Mouse (Mus musculus) CH12.LX (cell line): ENCODE results near the gene Cldnd1. TPM values are rescaled to one million over a fixed set of nuclear protein-coding genes. Genes with fewer than 3 reads are reported as not detected.

ENCODE experiments used
- DNase-seq: peaks from one replicate; pipeline ENCODE4 v3.0.0-alpha.2; 2013; ENCODE audit errors: extremely low read depth
- H3K27ac ChIP-seq: 2 replicates; pipeline ENCODE4 v1.5.1; 2012; ENCODE audit warnings: low read depth, mild to moderate bottlenecking, control low read depth, moderate library complexity; ENCODE audit not compliant: insufficient read depth
- H3K27me3 ChIP-seq: replicated peaks from 2 replicates; pipeline ENCODE3; 2012; ENCODE audit warnings: inconsistent platforms
- H3K36me3 ChIP-seq, 2 experiments: replicated peaks in 1 of 2; 2 replicates each; pipeline versions ENCODE3 to v1.6.1; 2012; ENCODE audit warnings: inconsistent platforms in 1 of 2, low read length in 1 of 2, mild to moderate bottlenecking in 1 of 2, mixed read lengths in 1 of 2, moderate library complexity in 1 of 2; ENCODE audit not compliant: control insufficient read depth in 1 of 2, insufficient read depth in 1 of 2
- H3K4me1 ChIP-seq, 2 experiments: 2 replicates each; pipeline ENCODE4 v1.6.1; 2012; ENCODE audit warnings: inconsistent platforms in 1 of 2, moderate library complexity in 1 of 2; ENCODE audit not compliant: insufficient read depth in 2 of 2, control insufficient read depth in 1 of 2
- H3K4me2 ChIP-seq: 2 replicates; pipeline ENCODE4 v1.6.1; 2012; ENCODE audit warnings: low read depth, mild to moderate bottlenecking, control low read depth; ENCODE audit not compliant: poor library complexity, insufficient read depth, severe bottlenecking
- H3K4me3 ChIP-seq, 3 experiments: fragments of 150-350 bp in 1 of 3; sonication (generic) in 1 of 3; replicated peaks in 1 of 3; 2 replicates each; pipeline versions ENCODE3 to v1.5.1; 2011 to 2012; ENCODE audit warnings: low read depth in 2 of 3, low read length in 2 of 3, mild to moderate bottlenecking in 2 of 3, moderate library complexity in 2 of 3, control low read depth in 1 of 3, improper control_type of control experiment in 1 of 3, inconsistent platforms in 1 of 3, mixed read lengths in 1 of 3; ENCODE audit not compliant: poor library complexity in 1 of 3
- H3K79me2 ChIP-seq: replicated peaks from 2 replicates; pipeline ENCODE4 v1.6.1; 2012; ENCODE audit warnings: mild to moderate bottlenecking, moderate library complexity; ENCODE audit not compliant: control insufficient read depth, poor library complexity, insufficient read depth, severe bottlenecking; ENCODE audit errors: extremely low read depth
- H3K9ac ChIP-seq: 2 replicates; pipeline ENCODE4 v1.6.1; 2012; ENCODE audit warnings: low read depth, mild to moderate bottlenecking, control low read depth, moderate library complexity; ENCODE audit not compliant: insufficient read depth
- H3K9me3 ChIP-seq: replicated peaks from 2 replicates; pipeline ENCODE3; 2012; ENCODE audit warnings: low read length, inconsistent platforms, mixed read lengths
- CHD1 ChIP-seq: IDR thresholded peaks from 2 replicates; pipeline ENCODE4 v1.6.1; 2012; ENCODE audit warnings: low read depth, low read length, improper control_type of control experiment, inconsistent platforms
- EP300 ChIP-seq: IDR thresholded peaks from 2 replicates; pipeline ENCODE4 v1.6.1; 2011; ENCODE audit warnings: low read length, improper control_type of control experiment
- NELFE ChIP-seq: IDR thresholded peaks from 2 replicates; pipeline ENCODE4 v1.6.1; 2011; ENCODE audit warnings: low read depth, low read length, improper control_type of control experiment
- TCF12 ChIP-seq: IDR thresholded peaks from 2 replicates; pipeline ENCODE4 v1.6.1; 2014; ENCODE audit warnings: low read depth, mild to moderate bottlenecking, inconsistent platforms, low read length, improper control_type of control experiment
- UBTF ChIP-seq: IDR thresholded peaks from 2 replicates; pipeline ENCODE4 v1.6.1; 2012; ENCODE audit warnings: low read depth, mild to moderate bottlenecking, inconsistent platforms, low read length, improper control_type of control experiment, moderate library complexity
- dilution Hi-C: fragments of 300-500 bp; cut with MboI; formaldehyde crosslinking; loops from 2 replicates; pipeline ENCODE4 v1.14.3; 2020; ENCODE audit warnings: low sequenced_read_pairs; ENCODE audit not compliant: extremely low pct_unique_long_range_greater_than_20kb, extremely low pct_ligation_motif_present
- in situ Hi-C: fragments of 300-500 bp; cut with MboI; formaldehyde crosslinking; loops from 3 replicates; pipeline ENCODE4 v1.14.3; 2019; ENCODE audit warnings: low sequenced_read_pairs, low pct_ligation_motif_present, low pct_unique_long_range_greater_than_20kb, mixed read lengths
- polyA plus RNA-seq: library from polyadenylated mRNA; unstranded; fragments of >175 nt; gene quantifications from 2 replicates; pipeline ENCODE4 v1.2.1, GENCODE M21; 2012; ENCODE audit warnings: low read depth; ENCODE audit not compliant: insufficient read length
- total RNA-seq, 2 experiments: library from RNA; depleted of rRNA; stranded (reverse); fragments of 300-350 nt in 1 of 2; fragments of >200 nt in 1 of 2; gene quantifications; 2 replicates each; pipeline ENCODE4 v1.2.3; 2012 to 2014

Cldnd1 gene
- total and polyA plus RNA-seq, 3 experiments: 59.9 to 80.6 (median 78.7) TPM

DNA sequence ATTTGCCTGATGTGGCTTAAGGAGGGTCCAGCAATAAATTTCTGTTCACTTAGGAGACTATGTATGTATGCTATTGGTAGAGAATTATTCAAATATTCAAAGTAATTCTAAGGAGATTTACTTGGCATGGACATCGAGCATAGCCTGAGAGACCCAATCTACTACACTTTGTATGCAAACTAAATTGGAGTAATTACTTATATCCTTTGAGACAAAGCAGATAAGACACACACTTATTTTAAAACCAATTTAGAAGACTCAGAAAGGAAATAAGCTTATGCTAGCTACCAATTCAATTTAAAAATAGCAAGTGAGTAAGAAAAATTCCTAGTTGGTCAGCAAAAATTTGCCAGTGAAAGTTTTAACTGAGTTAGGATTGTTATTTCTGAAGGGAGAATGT lies 35.4 kb downstream of the Cldnd1 start, which contains the start of gene Olfr172:
Gene Olfr172 (minus strand): TSS at position 101 of the 400 bp plus-strand sequence.
- in situ Hi-C loops: no loop called here
- dilution Hi-C loops: no loop called here
- Histone ChIP-seq H3K4me2 (no peak within 1 kb of the TSS), H3K9ac (no peak within 1 kb of the TSS), H3K79me2 (no peaks in the 10 kb centered on the region), H3K36me3 (no peaks in the 10 kb centered on the region), H3K4me1 (no peaks in the 10 kb centered on the region), H3K27ac (no peak within 1 kb of the TSS), H3K27me3 (no peaks in the 10 kb centered on the region), H3K4me3 (no peak within 1 kb of the TSS), H3K9me3 (peaks cover 2% of the 10 kb centered on the region)
- DNase-seq: no peak
- TF ChIP-seq TCF12: no peak
- TF ChIP-seq UBTF: no peak
- no peak for TF ChIP-seq NELFE
- TF ChIP-seq CHD1: no peak
- no peak for TF ChIP-seq EP300

Other genes starting within 250 kb of the Cldnd1 start
- gene St3gal6, start 203.7 kb upstream of the Cldnd1 start, total RNA-seq (2012; rRNA removed): 149 and 167 TPM in 2 replicates
- 225 and 240 TPM in 2 replicates for gene St3gal6, start 203.7 kb upstream of the Cldnd1 start, total RNA-seq (2014; rRNA removed)
- 391 and 420 TPM in 2 replicates for gene St3gal6, start 203.7 kb upstream of the Cldnd1 start, polyA plus RNA-seq
- not detected in 2 replicates for gene Gm813, start 110.9 kb upstream of the Cldnd1 start, total RNA-seq (2012; rRNA removed)
- gene Gm813, start 110.9 kb upstream of the Cldnd1 start, total RNA-seq (2014; rRNA removed): not detected in 2 replicates
- not detected in 2 replicates for gene Gm813, start 110.9 kb upstream of the Cldnd1 start, polyA plus RNA-seq
- 0.17 and 0.21 TPM in 2 replicates for gene E330017A01Rik, start 89.2 kb upstream of the Cldnd1 start, total RNA-seq (2012; rRNA removed)
- gene E330017A01Rik, start 89.2 kb upstream of the Cldnd1 start, total RNA-seq (2014; rRNA removed): not detected in 2 replicates
- gene E330017A01Rik, start 89.2 kb upstream of the Cldnd1 start, polyA plus RNA-seq: not detected in 2 replicates
- 77.2 and 91.4 TPM in 2 replicates for gene Cpox, start 57.6 kb upstream of the Cldnd1 start, total RNA-seq (2012; rRNA removed)
- 70.3 and 74.5 TPM in 2 replicates for gene Cpox, start 57.6 kb upstream of the Cldnd1 start, total RNA-seq (2014; rRNA removed)
- gene Cpox, start 57.6 kb upstream of the Cldnd1 start, polyA plus RNA-seq: 72.3 and 75.6 TPM in 2 replicates
- 13.8 and 14.5 TPM in 2 replicates for gene Gpr15, start 8.8 kb upstream of the Cldnd1 start, total RNA-seq (2012; rRNA removed)
- gene Gpr15, start 8.8 kb upstream of the Cldnd1 start, total RNA-seq (2014; rRNA removed): 8.3 and 8.7 TPM in 2 replicates
- gene Gpr15, start 8.8 kb upstream of the Cldnd1 start, polyA plus RNA-seq: 3.9 and 4.7 TPM in 2 replicates
- gene Olfr172, start 35.3 kb downstream of the Cldnd1 start, total RNA-seq (2012; rRNA removed): not detected in 2 replicates
- gene Olfr172, start 35.3 kb downstream of the Cldnd1 start, total RNA-seq (2014; rRNA removed): not detected in 2 replicates
- not detected in 2 replicates for gene Olfr172, start 35.3 kb downstream of the Cldnd1 start, polyA plus RNA-seq
- gene Olfr173, start 72.4 kb downstream of the Cldnd1 start, total RNA-seq (2012; rRNA removed): not detected in 2 replicates
- gene Olfr173, start 72.4 kb downstream of the Cldnd1 start, total RNA-seq (2014; rRNA removed): not detected in 2 replicates
- not detected in 2 replicates for gene Olfr173, start 72.4 kb downstream of the Cldnd1 start, polyA plus RNA-seq
- gene Olfr175-ps1, start 98.9 kb downstream of the Cldnd1 start, total RNA-seq (2012; rRNA removed): 0.38 and 0.89 TPM in 2 replicates
- gene Olfr175-ps1, start 98.9 kb downstream of the Cldnd1 start, total RNA-seq (2014; rRNA removed): 3.1 and 3.3 TPM in 2 replicates
- gene Olfr175-ps1, start 98.9 kb downstream of the Cldnd1 start, polyA plus RNA-seq: 0.46 and 0.70 TPM in 2 replicates
- gene Olfr177, start 146.9 kb downstream of the Cldnd1 start, total RNA-seq (2012; rRNA removed): not detected in 2 replicates
- not detected in 2 replicates for gene Olfr177, start 146.9 kb downstream of the Cldnd1 start, total RNA-seq (2014; rRNA removed)
- not detected in 2 replicates for gene Olfr177, start 146.9 kb downstream of the Cldnd1 start, polyA plus RNA-seq
- gene Olfr178, start 164.2 kb downstream of the Cldnd1 start, total RNA-seq (2012; rRNA removed): not detected in 2 replicates
- gene Olfr178, start 164.2 kb downstream of the Cldnd1 start, total RNA-seq (2014; rRNA removed): not detected in 2 replicates
- gene Olfr178, start 164.2 kb downstream of the Cldnd1 start, polyA plus RNA-seq: not detected in 2 replicates
- not detected in 2 replicates for gene Olfr181, start 200.8 kb downstream of the Cldnd1 start, total RNA-seq (2012; rRNA removed)
- gene Olfr181, start 200.8 kb downstream of the Cldnd1 start, total RNA-seq (2014; rRNA removed): not detected in 2 replicates
- gene Olfr181, start 200.8 kb downstream of the Cldnd1 start, polyA plus RNA-seq: not detected in 2 replicates
- gene Olfr180, start 201.5 kb downstream of the Cldnd1 start, total RNA-seq (2012; rRNA removed): not detected in 2 replicates
- not detected in 2 replicates for gene Olfr180, start 201.5 kb downstream of the Cldnd1 start, total RNA-seq (2014; rRNA removed)
- gene Olfr180, start 201.5 kb downstream of the Cldnd1 start, polyA plus RNA-seq: not detected in 2 replicates